Mouse (Mus musculus) embryonic facial prominence, embryonic 11.5 days (tissue): ENCODE results near the gene Arhgef11. TPM values are rescaled to one million over a fixed set of nuclear protein-coding genes. Genes with fewer than 3 reads are reported as not detected.

ENCODE experiments used
- ATAC-seq: fragments of 200-750 bp; cut with Nextera tagmentation; replicated peaks from 2 replicates; pipeline ENCODE4 v1.8.0; 2017; ENCODE audit warnings: low read depth; ENCODE audit not compliant: insufficient number of reproducible peaks, low FRiP score, low TSS enrichment
- DNase-seq: peaks from one replicate; pipeline ENCODE4 v3.0.0-alpha.2; 2015; ENCODE audit warnings: low spot score
- H3K27ac ChIP-seq: fragments of 300-500 bp; sonication (generic); replicated peaks from 2 replicates; pipeline ENCODE4 v1.5.1; 2014; ENCODE audit warnings: mild to moderate bottlenecking, low read depth, low read length, control low read depth
- H3K27me3 ChIP-seq: fragments of 300-500 bp; sonication (generic); 2 replicates; pipeline ENCODE4 v1.6.1; 2014; ENCODE audit warnings: mild to moderate bottlenecking, low read length, moderate library complexity, mixed read lengths; ENCODE audit not compliant: control insufficient read depth, insufficient read depth
- H3K36me3 ChIP-seq: fragments of 300-500 bp; sonication (generic); replicated peaks from 2 replicates; pipeline ENCODE4 v1.6.1; 2014; ENCODE audit warnings: low read depth, mild to moderate bottlenecking, low read length, moderate library complexity, mixed read lengths; ENCODE audit not compliant: control insufficient read depth, insufficient read depth
- H3K4me1 ChIP-seq: fragments of 300-500 bp; sonication (generic); 2 replicates; pipeline ENCODE4 v1.6.1; 2014; ENCODE audit warnings: low read length, mixed read lengths; ENCODE audit not compliant: control insufficient read depth, insufficient read depth
- H3K4me2 ChIP-seq: fragments of 300-500 bp; sonication (generic); 2 replicates; pipeline ENCODE4 v1.6.1; 2014; ENCODE audit warnings: low read depth, mild to moderate bottlenecking, control low read depth, low read length, moderate library complexity
- H3K4me3 ChIP-seq: fragments of 300-500 bp; sonication (generic); 2 replicates; pipeline ENCODE4 v1.5.1; 2014; ENCODE audit warnings: low read depth, low read length, control low read depth
- H3K9ac ChIP-seq: fragments of 300-500 bp; sonication (generic); replicated peaks from 2 replicates; pipeline ENCODE4 v1.6.1; 2014; ENCODE audit warnings: mild to moderate bottlenecking, control low read depth, low read length
- H3K9me3 ChIP-seq: fragments of 300-500 bp; sonication (generic); replicated peaks from 2 replicates; pipeline ENCODE4 v1.6.1; 2016; ENCODE audit warnings: mild to moderate bottlenecking, low read length, inconsistent platforms, mixed read lengths; ENCODE audit not compliant: control insufficient read depth
- WGBS: fragments of 180-500 bp; shearing (Covaris S2); extraction: QIAGEN DNeasy Blood & Tissue Kit; methylation state at CpG from one replicate; pipeline ENCODE4 v1.1.7; 2014; 5-methylcytosine and 5-hydroxymethylcytosine counted together
- polyA plus RNA-seq: library from polyadenylated mRNA; unstranded; fragments of >200 nt; fragmentation: Nextera tagmentation; extraction: Ambion mirVana; gene quantifications from 2 replicates; pipeline ENCODE4 v1.2.1, GENCODE M21; 2014

Arhgef11 gene
- polyA plus RNA-seq, 1 experiment from 2014 or later, result 11.7 TPM

DNA sequence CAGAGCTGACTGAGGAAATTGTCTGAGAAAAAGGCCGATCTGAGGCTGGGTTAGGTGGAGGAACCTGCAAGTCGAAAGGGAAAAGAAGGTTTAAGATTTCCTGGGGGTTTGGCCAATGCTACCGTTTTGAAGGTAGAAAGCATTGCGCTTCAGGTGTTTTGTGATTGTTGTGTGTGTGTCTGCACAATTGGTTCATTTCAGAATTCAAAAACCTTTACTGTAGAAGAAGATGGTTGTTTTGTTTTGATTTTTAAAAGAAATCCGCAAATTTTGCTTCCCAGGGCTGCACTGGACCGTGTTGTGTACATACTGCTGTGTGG is 412 bp downstream of the Arhgef11 start:
- 1% methylated on average over 6 of the region's 6 CpGs for WGBS
- Histone ChIP-seq H3K9me3 (no peaks in the 10 kb centered on the region), H3K4me3 (peak overlapping the region; percentile 75), H3K9ac (peak overlapping the region; percentile 89), H3K4me2 (peak overlapping the region; percentile 91), H3K27me3 (no peaks in the 10 kb centered on the region), H3K27ac (peak overlapping the region; percentile 86), H3K36me3 (no peaks in the 10 kb centered on the region), H3K4me1 (peaks cover 8% of the 10 kb centered on the region; the same call in 1 of the 2 replicates)
- DNase-seq (no peak), ATAC-seq (no peak)

DNA sequence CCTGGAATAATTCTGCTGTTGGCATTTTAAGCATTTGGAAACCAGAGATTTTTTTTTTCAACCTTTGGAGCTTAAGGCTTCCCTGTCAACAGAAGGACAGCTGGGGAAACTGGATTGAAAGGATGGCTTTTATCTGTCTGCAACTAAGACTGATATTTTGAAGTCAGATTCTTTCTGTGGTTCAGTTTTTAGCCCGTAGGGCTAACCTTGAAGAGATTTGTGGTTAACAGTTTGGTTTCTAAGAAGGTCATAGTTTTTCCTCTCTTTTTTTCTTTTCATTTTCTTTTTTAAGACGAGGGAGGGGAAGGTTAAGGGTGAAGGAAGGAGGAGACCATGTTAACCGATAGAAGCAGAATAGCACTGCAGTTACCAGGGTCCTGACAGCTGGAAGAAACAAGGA is 881 bp downstream of the Arhgef11 start:
- 5% methylated on average over 3 of the region's 3 CpGs for WGBS
- peak overlapping the region; percentile 91 for H3K4me2 ChIP-seq
- H3K36me3 ChIP-seq, result no peaks in the 10 kb centered on the region
- ATAC-seq (no peak), DNase-seq (no peak)
- H3K9ac ChIP-seq, result peak overlapping the region; percentile 89
- peak overlapping the region; percentile 75 for H3K4me3 ChIP-seq
- H3K27ac ChIP-seq, result no peak overlapping the region
- no peaks in the 10 kb centered on the region for H3K27me3 ChIP-seq
- H3K4me1 ChIP-seq, result peaks cover 8% of the 10 kb centered on the region; the same call in 1 of the 2 replicates
- no peaks in the 10 kb centered on the region for H3K9me3 ChIP-seq

DNA sequence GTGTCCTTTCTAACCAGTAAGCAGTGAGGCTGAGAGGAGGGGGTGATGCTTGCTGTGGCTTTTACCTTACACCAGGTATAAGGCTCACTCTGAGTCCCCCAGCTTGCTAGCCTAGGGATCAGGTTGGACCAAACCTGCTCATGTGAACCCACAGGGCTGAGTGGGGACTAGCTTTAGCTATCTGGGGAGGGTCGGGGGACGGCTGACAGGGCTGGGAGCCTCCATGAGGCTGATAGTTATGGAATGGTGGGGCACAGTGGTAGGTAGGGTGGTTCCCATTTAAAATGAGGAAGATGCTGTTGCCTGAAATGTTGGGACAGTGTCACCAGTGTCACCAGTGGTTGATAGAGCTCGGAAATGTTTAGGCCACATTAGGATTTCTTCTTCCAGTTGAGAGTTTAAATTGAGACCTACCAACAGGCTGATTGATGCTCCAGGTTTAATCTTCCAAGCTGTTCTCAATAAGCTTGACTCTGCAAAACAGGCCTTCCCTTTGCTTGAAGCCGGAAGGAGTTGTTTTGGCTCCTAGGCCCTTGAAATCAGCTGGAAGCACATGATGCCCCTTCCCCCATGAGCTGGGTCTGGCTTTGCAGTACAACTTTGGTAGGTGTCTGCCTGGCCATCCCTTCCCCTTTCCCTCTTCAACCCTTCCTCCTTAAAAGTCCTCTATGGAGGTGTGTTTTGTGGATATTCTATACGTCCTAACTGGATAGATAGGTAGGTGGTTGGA is 1.8 kb downstream of the Arhgef11 start:
- 49% methylated on average over 5 of the region's 5 CpGs for WGBS
- Histone ChIP-seq H3K27ac (no peak overlapping the region), H3K4me1 (peaks cover 8% of the 10 kb centered on the region; the same call in 1 of the 2 replicates)

DNA sequence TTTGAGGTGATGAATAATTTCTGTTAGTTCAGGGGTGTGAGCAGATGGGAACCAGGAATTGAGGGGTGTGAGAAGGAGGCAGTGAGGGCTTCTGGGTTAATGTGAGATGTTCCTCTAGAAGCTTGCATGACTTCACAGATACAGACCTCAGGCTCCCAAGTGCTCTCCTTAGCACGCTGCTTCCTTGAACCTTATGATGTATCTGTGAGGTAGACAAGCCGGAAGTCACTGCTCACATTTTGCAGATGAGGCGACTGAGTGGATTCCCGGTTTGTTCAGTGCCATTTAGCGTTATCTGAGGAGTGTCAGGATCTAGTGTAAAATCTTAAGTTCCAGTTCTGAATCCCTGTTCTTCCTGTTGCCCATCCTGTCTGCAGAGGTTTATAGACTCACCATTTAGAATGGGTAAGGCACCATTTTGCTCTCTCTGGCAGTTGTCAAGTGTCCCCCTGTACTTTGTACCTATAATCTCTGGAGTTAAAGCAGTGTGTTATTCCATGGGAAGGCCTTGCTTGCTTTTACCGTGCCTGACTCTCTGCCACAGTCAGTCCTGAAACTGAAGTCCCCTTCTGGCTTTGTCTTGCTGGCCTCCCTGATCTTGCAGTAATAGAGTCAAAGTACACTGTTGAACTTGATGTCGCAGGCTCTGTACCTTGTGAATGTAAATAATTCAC is 3.0 kb downstream of the Arhgef11 start:
- H3K27ac ChIP-seq, result no peak overlapping the region
- peak overlapping the region; percentile 26 for H3K4me3 ChIP-seq
- ATAC-seq, result no peak
- 75% methylated on average over 7 of the region's 7 CpGs for WGBS
- peaks cover 8% of the 10 kb centered on the region; the same call in 1 of the 2 replicates for H3K4me1 ChIP-seq
- peak overlapping the region; percentile 1 for H3K9ac ChIP-seq
- no peaks in the 10 kb centered on the region for H3K9me3 ChIP-seq
- peak overlapping the region; percentile 41 for H3K4me2 ChIP-seq
- DNase-seq, result no peak
- no peaks in the 10 kb centered on the region for H3K27me3 ChIP-seq
- H3K36me3 ChIP-seq, result no peaks in the 10 kb centered on the region

More for the DNA sequence above, 1.8 kb downstream of the Arhgef11 start:
- H3K36me3 ChIP-seq, result no peaks in the 10 kb centered on the region
- H3K4me3 ChIP-seq, result peak overlapping the region; percentile 75
- DNase-seq (no peak), ATAC-seq (no peak)
- peak overlapping the region; percentile 54 for H3K9ac ChIP-seq
- peak overlapping the region; percentile 91 for H3K4me2 ChIP-seq
- H3K9me3 ChIP-seq, result no peaks in the 10 kb centered on the region
- H3K27me3 ChIP-seq, result no peaks in the 10 kb centered on the region

DNA sequence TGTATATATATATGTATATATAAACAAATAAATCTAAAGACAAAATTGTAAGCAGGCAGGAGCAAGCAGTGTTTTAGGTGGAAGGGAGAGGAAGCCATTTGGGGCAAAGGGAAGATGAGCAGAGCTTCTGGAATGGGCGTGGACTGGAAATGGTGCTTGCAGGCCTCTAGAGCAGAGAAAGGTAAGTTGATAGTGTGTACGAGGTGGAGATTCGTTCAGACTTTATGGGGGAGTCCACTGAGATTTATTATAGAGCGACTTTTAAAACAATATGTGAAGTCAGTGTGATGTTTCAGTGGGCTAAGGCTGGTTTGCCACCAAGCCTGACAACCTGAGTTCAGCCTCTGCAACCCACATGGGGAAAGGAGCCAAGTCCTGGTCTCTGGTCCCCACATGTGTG is 7.5 kb downstream of the Arhgef11 start:
- no peaks in the 10 kb centered on the region for H3K9me3 ChIP-seq
- H3K9ac ChIP-seq, result no peak overlapping the region
- no peak overlapping the region for H3K4me3 ChIP-seq
- DNase-seq (no peak), ATAC-seq (no peak)
- no peak overlapping the region for H3K27ac ChIP-seq
- no peaks in the 10 kb centered on the region for H3K4me1 ChIP-seq
- H3K36me3 ChIP-seq, result no peaks in the 10 kb centered on the region
- H3K4me2 ChIP-seq, result no peak overlapping the region
- H3K27me3 ChIP-seq, result no peaks in the 10 kb centered on the region
- WGBS, result 82% methylated on average over 4 of the region's 4 CpGs

DNA sequence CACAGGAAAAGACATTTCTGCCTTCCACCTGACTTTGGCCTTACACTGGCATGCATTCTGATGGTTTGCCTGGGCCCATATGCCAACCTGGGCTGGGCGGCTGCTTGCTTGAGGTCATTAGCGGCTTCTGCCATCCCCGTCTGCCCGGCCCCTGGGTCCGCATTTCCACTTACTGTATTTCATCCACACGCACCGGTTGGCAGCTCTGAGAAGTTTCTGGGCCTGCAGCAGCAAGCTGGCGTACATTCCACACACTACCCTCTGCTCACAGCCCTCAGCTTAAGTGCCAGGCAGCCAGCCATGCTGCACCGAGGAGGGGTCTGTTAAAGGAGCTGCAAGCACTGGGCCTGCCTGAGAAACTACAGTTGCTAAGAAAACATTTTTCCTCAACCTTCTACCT is 13.5 kb downstream of the Arhgef11 start:
- H3K27ac ChIP-seq, result no peak overlapping the region
- no peaks in the 10 kb centered on the region for H3K27me3 ChIP-seq
- H3K4me1 ChIP-seq, result no peaks in the 10 kb centered on the region
- no peak for DNase-seq
- no peaks in the 10 kb centered on the region for H3K9me3 ChIP-seq
- H3K4me2 ChIP-seq, result no peak overlapping the region
- WGBS, result 89% methylated on average over 9 of the region's 9 CpGs
- ATAC-seq, result no peak
- H3K36me3 ChIP-seq, result no peaks in the 10 kb centered on the region
- no peak overlapping the region for H3K9ac ChIP-seq
- no peak overlapping the region for H3K4me3 ChIP-seq

DNA sequence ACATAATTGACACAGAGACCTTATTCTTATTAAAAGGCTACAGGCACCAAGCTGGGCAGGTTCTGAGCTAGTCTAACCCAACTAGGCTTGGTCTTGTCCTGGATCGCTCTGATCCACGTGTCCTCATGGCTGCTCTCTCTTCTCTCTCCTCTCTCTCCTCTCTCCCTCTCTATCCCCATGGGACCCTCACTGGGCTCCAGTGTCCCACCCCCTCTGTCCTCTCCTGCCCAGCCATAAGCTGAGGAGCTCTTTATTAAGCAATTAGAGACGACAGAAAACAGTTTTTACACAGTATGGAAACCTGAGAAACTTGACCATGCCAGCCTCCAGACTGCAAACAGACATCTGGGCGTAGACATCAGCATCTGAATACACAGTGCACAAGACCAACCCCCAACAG is 14.0 kb downstream of the Arhgef11 start:
- H3K9ac ChIP-seq, result no peak overlapping the region
- H3K4me1 ChIP-seq, result no peaks in the 10 kb centered on the region
- no peaks in the 10 kb centered on the region for H3K9me3 ChIP-seq
- no peak overlapping the region for H3K4me3 ChIP-seq
- no peak overlapping the region for H3K4me2 ChIP-seq
- 64% methylated on average over 4 of the region's 4 CpGs for WGBS
- DNase-seq, result no peak
- H3K27me3 ChIP-seq, result no peaks in the 10 kb centered on the region
- no peaks in the 10 kb centered on the region for H3K36me3 ChIP-seq
- H3K27ac ChIP-seq, result no peak overlapping the region
- ATAC-seq, result no peak

DNA sequence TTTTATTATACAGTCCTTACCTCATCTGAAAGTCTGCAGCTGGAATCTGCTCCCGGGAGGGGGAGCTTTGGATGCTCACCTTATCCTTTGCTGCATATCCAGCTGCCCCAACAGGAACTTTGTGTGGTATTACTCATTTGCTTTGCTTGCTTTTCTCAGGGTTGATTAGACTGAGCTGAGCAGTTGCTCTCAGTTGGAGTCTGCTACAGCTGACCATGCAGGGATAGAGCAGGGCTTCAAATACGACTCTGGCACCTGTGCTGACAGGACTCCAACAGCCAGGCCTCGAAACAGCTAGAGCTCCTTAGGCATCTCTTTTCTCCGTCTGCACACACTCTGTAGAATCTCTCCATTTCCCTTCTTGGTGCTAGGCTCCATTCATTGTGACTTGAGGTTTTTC is 18.2 kb downstream of the Arhgef11 start:
- no peak overlapping the region for H3K27ac ChIP-seq
- DNase-seq, result no peak
- H3K4me3 ChIP-seq, result no peak overlapping the region
- no peak for ATAC-seq
- no peaks in the 10 kb centered on the region for H3K36me3 ChIP-seq
- no peaks in the 10 kb centered on the region for H3K4me1 ChIP-seq
- H3K27me3 ChIP-seq, result no peaks in the 10 kb centered on the region
- H3K9me3 ChIP-seq, result no peaks in the 10 kb centered on the region
- 58% methylated on average over 4 of the region's 4 CpGs for WGBS
- no peak overlapping the region for H3K4me2 ChIP-seq
- no peak overlapping the region for H3K9ac ChIP-seq
